Mouse (Mus musculus) liver, embryonic 14.5 days (tissue): Measurements from ENCODE around the gene Cln5. TPM values are rescaled to one million over a fixed set of nuclear protein-coding genes. Genes with fewer than 3 reads are reported as not detected.

Experiments used
- ATAC-seq: fragments of 200-750 bp; cut with Nextera tagmentation; 2 replicates; pipeline ENCODE4 v1.8.0; 2017; ENCODE audit warnings: moderate number of reproducible peaks, mild to moderate bottlenecking, moderate library complexity; ENCODE audit not compliant: insufficient read depth
- DNase-seq, 3 experiments: peaks; one replicate each; pipeline ENCODE4 v3.0.0-alpha.2; 2012 to 2013; ENCODE audit warnings: low read depth in 3 of 3, low spot score in 3 of 3
- H3K27ac ChIP-seq: fragments of 300-500 bp; sonication (generic); 2 replicates; pipeline ENCODE4 v1.5.1; 2014; ENCODE audit warnings: moderate library complexity, mild to moderate bottlenecking, control low read depth, inconsistent platforms
- H3K27me3 ChIP-seq: fragments of 300-500 bp; sonication (generic); 2 replicates; pipeline ENCODE4 v1.6.1; 2014; ENCODE audit warnings: mild to moderate bottlenecking, low read length, moderate library complexity; ENCODE audit not compliant: control insufficient read depth, insufficient read depth
- H3K36me3 ChIP-seq: fragments of 300-500 bp; sonication (generic); replicated peaks from 2 replicates; pipeline ENCODE4 v1.6.1; 2014; ENCODE audit warnings: low read depth; ENCODE audit not compliant: control insufficient read depth, insufficient read depth
- H3K4me1 ChIP-seq, 2 experiments: fragments of 200-500 bp in 1 of 2; fragments of 300-500 bp in 1 of 2; sonication (generic) in 1 of 2; replicated peaks; 2 replicates each; pipeline ENCODE4 v1.6.1; 2012 to 2014; ENCODE audit warnings: antibody characterized with exemption in 1 of 2, inconsistent platforms in 1 of 2, low read length in 1 of 2; ENCODE audit not compliant: control insufficient read depth in 2 of 2, insufficient read depth in 2 of 2
- H3K4me2 ChIP-seq: fragments of 300-500 bp; sonication (generic); 2 replicates; pipeline ENCODE4 v1.6.1; 2014; ENCODE audit warnings: low read depth, mild to moderate bottlenecking, control low read depth, moderate library complexity
- H3K4me3 ChIP-seq, 2 experiments: fragments of 200-500 bp in 1 of 2; fragments of 300-500 bp in 1 of 2; sonication (generic) in 1 of 2; 2 replicates each; pipeline ENCODE4 v1.5.1; 2012 to 2014; ENCODE audit warnings: low read depth in 2 of 2, low read length in 2 of 2, mild to moderate bottlenecking in 2 of 2, control low read depth in 1 of 2, inconsistent platforms in 1 of 2, moderate library complexity in 1 of 2; ENCODE audit not compliant: insufficient read depth in 1 of 2
- H3K9ac ChIP-seq: fragments of 300-500 bp; sonication (generic); replicated peaks from 2 replicates; pipeline ENCODE4 v1.6.1; 2014; ENCODE audit warnings: mild to moderate bottlenecking, control low read depth, moderate library complexity
- H3K9me3 ChIP-seq: fragments of 300-500 bp; sonication (generic); 2 replicates; pipeline ENCODE4 v1.6.1; 2016; ENCODE audit warnings: low read length, mixed read lengths; ENCODE audit not compliant: control insufficient read depth
- CTCF ChIP-seq: IDR thresholded peaks from 2 replicates; pipeline ENCODE4 v1.5.1; 2016; ENCODE audit warnings: antibody characterized with exemption, low read depth, control low read depth
- EP300 ChIP-seq: IDR thresholded peaks from 2 replicates; pipeline ENCODE4 v1.6.1; 2016; ENCODE audit warnings: antibody characterized with exemption, low read depth
- WGBS: fragments of 180-500 bp; shearing (Covaris S2); extraction: QIAGEN DNeasy Blood & Tissue Kit; methylation state at CpG from one replicate; pipeline ENCODE4 v1.1.7; 2014; ENCODE audit not compliant: insufficient replicate concordance; 5-methylcytosine and 5-hydroxymethylcytosine counted together
- polyA plus RNA-seq, 2 experiments: library from polyadenylated mRNA; depleted of rRNA in 1 of 2; stranded (reverse) in 1 of 2; unstranded in 1 of 2; fragments of >200 nt; fragmentation: Nextera tagmentation in 1 of 2; extraction: Ambion mirVana in 1 of 2; gene quantifications; 2 replicates each; pipeline versions ENCODE4 v1.2.1 to v1.2.3; 2012 to 2014

The Cln5 gene
- polyA plus RNA-seq, 2 experiments, result 9.7 to 20.2 TPM

- H3K27ac ChIP-seq, result no peak overlapping the region
- no peak overlapping the region for H3K9ac ChIP-seq
- TF ChIP-seq EP300, result no peak
- no peak for TF ChIP-seq CTCF
- DNase-seq (no peak), ATAC-seq (no peak)
- H3K4me2 ChIP-seq, result no peak overlapping the region
- H3K36me3 ChIP-seq, result peaks cover 29% of the 10 kb centered on the region
- no peaks in the 10 kb centered on the region for H3K27me3 ChIP-seq
- no peak overlapping the region for H3K4me3 ChIP-seq
- H3K4me1 ChIP-seq, result peaks cover 0 to 13% of the 10 kb centered on the region in 2 experiments; a peak in 3 of 4 replicates
- H3K9me3 ChIP-seq, result no peaks in the 10 kb centered on the region
- WGBS, result 86% methylated on average over 8 of the region's 8 CpGs
Measured at GRCm38 (mm10) chr14:103095826-103096225, 25.8 kb downstream of the Cln5 start.

- H3K36me3 ChIP-seq, result peaks cover 23% of the 10 kb centered on the region
- no peak for DNase-seq
- H3K27ac ChIP-seq, result no peak overlapping the region
- H3K27me3 ChIP-seq, result no peaks in the 10 kb centered on the region
- no peak for ATAC-seq
- peaks cover 0 to 13% of the 10 kb centered on the region in 2 experiments; a peak in 3 of 4 replicates for H3K4me1 ChIP-seq
- TF ChIP-seq EP300, result no peak
- no peak for TF ChIP-seq CTCF
- H3K4me3 ChIP-seq, result no peak overlapping the region; a peak in 1 of 4 replicates
- H3K9me3 ChIP-seq, result no peaks in the 10 kb centered on the region
- peak overlapping the region; percentile 45 for H3K4me2 ChIP-seq
- H3K9ac ChIP-seq, result no peak overlapping the region
- 73% methylated on average over 6 of the region's 6 CpGs for WGBS
Measured at GRCm38 (mm10) chr14:103096621-103097020, 26.6 kb downstream of the Cln5 start.

GRCm38 (mm10) chr14:103098213-103098586 lies 28.2 kb downstream of the Cln5 start:
- DNase-seq (no peak), ATAC-seq (no peak)
- Histone ChIP-seq H3K9me3 (no peaks in the 10 kb centered on the region), H3K4me3 (peak overlapping the region; percentile 76 to 82), H3K9ac (peak overlapping the region; percentile 98), H3K36me3 (peaks cover 18% of the 10 kb centered on the region), H3K4me2 (peak overlapping the region; percentile 78), H3K27ac (peak overlapping the region; percentile 92), H3K27me3 (no peaks in the 10 kb centered on the region), H3K4me1 (peaks cover 0 to 15% of the 10 kb centered on the region in 2 experiments; a peak in 3 of 4 replicates)
- 0% methylated on average over 2 of the region's 2 CpGs for WGBS
- TF ChIP-seq EP300, result no peak
- no peak for TF ChIP-seq CTCF

DNA sequence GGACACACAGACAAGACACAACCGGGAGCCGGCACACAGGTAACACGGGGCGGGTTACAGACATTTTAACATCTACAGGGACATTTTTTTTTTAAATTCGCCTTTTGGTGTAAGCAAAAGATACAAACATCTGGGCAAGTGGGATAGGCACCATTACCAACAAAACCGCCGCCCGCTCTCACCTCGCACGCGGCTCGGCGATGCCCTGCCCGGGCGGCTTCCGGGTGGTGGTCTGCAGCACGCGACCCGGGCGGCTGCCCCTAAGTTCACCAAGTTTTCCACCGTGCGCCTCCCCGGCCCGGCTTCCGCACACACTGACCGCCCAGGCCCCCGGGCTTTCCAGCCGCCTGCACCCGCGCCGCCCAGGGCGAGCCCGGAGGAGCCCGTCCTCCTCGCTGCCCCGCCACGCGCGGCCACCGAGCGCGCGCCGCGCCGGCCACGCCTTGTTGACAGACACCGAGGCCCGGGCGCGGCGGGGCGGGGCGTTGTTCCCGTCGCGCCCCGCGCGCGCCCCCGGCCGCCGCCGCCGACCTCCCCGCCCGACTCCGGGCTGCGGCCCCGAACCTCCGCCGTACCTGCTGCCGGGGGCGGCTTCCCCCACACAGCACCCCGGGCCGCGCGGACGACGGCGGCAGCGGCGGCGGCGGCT lies 28.7 kb downstream of the Cln5 start:
- H3K4me1 ChIP-seq, result peaks cover 0 to 11% of the 10 kb centered on the region in 2 experiments; a peak in 3 of 4 replicates
- TF ChIP-seq CTCF (no peak), EP300 (no peak)
- under 1% methylated on average over 70 of the region's 86 CpGs for WGBS
- peak; percentile 81 for ATAC-seq
- H3K4me3 ChIP-seq, result peak overlapping the region; percentile 76 to 82
- peak overlapping the region; percentile 98 for H3K9ac ChIP-seq
- H3K9me3 ChIP-seq, result no peaks in the 10 kb centered on the region
- H3K27ac ChIP-seq, result peak overlapping the region; percentile 92
- peaks cover 13% of the 10 kb centered on the region for H3K36me3 ChIP-seq
- peak overlapping the region; percentile 78 for H3K4me2 ChIP-seq
- peak; percentile 63 to 78 (median 70) for DNase-seq
- H3K27me3 ChIP-seq, result no peaks in the 10 kb centered on the region

DNA sequence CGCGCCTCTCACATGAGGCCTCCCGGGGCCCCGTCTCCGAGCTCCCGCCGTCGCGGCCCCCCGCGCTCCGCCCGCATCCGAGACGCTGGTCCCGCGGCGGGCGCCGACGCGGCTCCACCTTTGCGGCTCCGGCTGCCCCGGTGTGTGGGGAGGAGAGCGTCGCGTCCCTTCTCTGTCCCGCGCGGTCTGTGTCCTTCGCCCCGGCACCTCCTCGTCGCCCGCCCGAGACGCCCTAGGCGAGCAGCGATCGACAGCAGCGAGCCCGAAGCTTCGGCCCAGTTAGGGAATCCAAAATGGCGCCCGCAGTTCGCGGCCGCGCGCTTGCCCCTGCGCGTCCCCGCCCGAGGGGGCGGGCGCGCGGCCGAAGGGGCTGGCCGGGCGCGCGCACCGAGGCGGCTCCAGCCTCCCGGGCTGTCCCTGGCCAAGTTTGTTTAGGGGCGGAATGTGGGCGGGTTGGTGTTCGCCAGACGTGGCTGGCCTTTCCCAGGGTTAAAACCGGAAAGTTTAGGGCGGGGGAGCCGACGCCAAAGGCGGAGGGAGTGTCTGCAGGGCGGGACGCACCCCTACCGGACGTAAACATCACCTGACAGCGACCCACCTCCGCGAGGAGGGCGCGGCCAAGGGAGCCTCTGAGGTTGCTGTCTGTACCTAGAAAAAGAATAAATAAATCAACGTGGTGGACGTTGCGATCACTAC lies 29.4 kb downstream of the Cln5 start, which contains the start of gene Fbxl3:
TSS of gene Fbxl3 (minus strand) at position 329 of the 696 bp plus-strand sequence.
- DNase-seq, result peak; percentile 83 to 90 (median 86)
- Histone ChIP-seq H3K4me3 (peak within 1 kb of the TSS; percentile 76 to 82), H3K9me3 (no peaks in the 10 kb centered on the region), H3K4me2 (peak within 1 kb of the TSS; percentile 78), H3K27ac (peak within 1 kb of the TSS; percentile 92), H3K27me3 (no peaks in the 10 kb centered on the region), H3K4me1 (peaks cover 0 to 9% of the 10 kb centered on the region in 2 experiments; a peak in 3 of 4 replicates), H3K36me3 (peaks cover 8% of the 10 kb centered on the region), H3K9ac (peak within 1 kb of the TSS; percentile 98)
- TF ChIP-seq EP300 (no peak), CTCF (no peak; the same call in 1 of the 2 replicates)
- peak; percentile 87 for ATAC-seq
- WGBS, result under 1% methylated on average over 86 of the region's 88 CpGs
